Mouse (Mus musculus) embryonic fibroblast, embryonic 13.5 days (primary cell): Measurements from ENCODE around the gene Kif26a.

Experiments
- CTCF ChIP-seq: IDR thresholded peaks from 2 replicates; pipeline ENCODE4 v1.5.1; 2011; ENCODE audit warnings: mild to moderate bottlenecking, control low read depth, low read length, moderate library complexity, borderline replicate concordance; ENCODE audit not compliant: insufficient read depth
- POLR2A ChIP-seq: IDR thresholded peaks from 2 replicates; pipeline ENCODE4 v1.6.1; 2011; ENCODE audit warnings: low read depth, mild to moderate bottlenecking, control low read depth, low read length, moderate library complexity

GRCm38 (mm10) chr12:112158246-112158645 lies 12.2 kb downstream of the Kif26a start:
- TF ChIP-seq POLR2A (no peak), CTCF (no peak)
